Mouse (Mus musculus): ENCODE results near the gene Ceacam19. TPM values are rescaled to one million over a fixed set of nuclear protein-coding genes. Genes with fewer than 3 reads are reported as not detected.
"Not testable (repeated sequence)": the region's sequence is repeated elsewhere in the genome, so short reads cannot be mapped to it uniquely, and the experiment has no call there.

Ceacam19 gene
- polyA plus RNA-seq (2015; fragmentation: Nextera tagmentation; extraction: Ambion mirVana), result not detected in 2 replicates

DNA sequence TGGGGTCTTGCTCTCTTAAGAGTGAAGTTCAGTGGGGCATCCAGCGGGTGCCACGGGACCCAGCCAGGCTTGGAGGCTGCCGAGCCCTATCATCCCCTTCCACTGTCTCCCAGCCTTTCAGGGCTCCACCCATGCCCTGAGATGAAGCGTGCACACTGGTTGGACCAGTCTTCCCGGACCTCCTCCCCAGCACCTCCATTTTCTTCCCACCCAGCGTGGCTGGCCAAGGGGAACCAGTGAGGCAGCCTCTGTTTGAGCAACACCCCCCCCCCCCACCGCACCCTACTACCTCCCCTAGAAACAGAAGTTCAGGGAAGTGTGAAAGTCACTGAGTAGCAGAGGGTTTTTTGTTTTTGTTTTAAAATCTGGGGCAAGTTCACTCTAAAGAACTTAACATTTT lies at the start of gene Ceacam19:
Gene Ceacam19, minus strand, starts transcription at position 117 of the 400 bp plus-strand sequence.
- no peak for ATAC-seq
- H3K27ac ChIP-seq (ENCODE audit: low read length), result no peak within 1 kb of the TSS
- 63% methylated on average over 7 of the region's 7 CpGs for WGBS
- H3K36me3 ChIP-seq (ENCODE audit: control insufficient read depth, insufficient read depth, low read length), result no peaks in the 10 kb centered on the region
- H3K4me1 ChIP-seq (ENCODE audit: control insufficient read depth, insufficient read depth, low read length), result no peaks in the 10 kb centered on the region
- no peak within 1 kb of the TSS for H3K9ac ChIP-seq (ENCODE audit: low read depth, low read length)
- no peak within 1 kb of the TSS for H3K4me2 ChIP-seq (ENCODE audit: low read depth, low read length)
- no peak within 1 kb of the TSS for H3K4me3 ChIP-seq (ENCODE audit: low read length)
- H3K27me3 ChIP-seq (replicated peaks; ENCODE audit: control insufficient read depth, insufficient read depth, low read length), result no peaks in the 10 kb centered on the region
- H3K9me3 ChIP-seq (ENCODE audit: control insufficient read depth, low read length), result no peaks in the 10 kb centered on the region

DNA sequence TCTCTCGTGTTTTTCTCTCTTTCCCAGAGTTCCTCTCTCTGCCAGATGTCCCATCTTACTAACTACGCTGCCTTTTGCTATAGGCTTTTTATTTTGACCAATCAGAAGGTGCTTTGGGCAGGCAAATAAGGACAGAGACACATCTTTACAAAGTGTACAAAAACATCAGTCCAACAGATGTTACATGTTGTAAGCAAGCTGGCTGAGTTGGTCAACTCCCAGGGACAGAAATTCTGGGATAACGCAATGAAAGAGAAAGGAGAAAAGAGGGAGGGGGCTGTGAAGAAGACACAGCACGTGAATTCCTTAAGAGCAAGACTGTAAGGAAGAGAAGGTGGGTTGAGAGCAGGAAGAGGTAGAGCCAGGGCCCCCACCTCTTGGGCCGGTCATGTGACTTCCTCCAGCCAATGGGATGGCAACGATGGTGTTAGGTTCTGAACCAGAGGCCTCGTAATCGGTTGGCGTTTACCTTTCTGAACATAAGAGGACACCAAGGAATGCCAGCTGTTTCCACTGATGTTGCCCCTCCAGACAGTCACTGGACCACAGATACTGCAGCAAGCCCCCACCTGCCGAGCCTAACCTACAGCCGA lies 49.6 kb upstream of the Ceacam19 start:
- Histone ChIP-seq H3K9ac (ENCODE audit: low read depth, low read length) (no peak overlapping the region), H3K36me3 (ENCODE audit: control insufficient read depth, insufficient read depth, low read length) (no peaks in the 10 kb centered on the region), H3K27ac (ENCODE audit: low read length) (no peak overlapping the region), H3K4me3 (ENCODE audit: low read length) (no peak overlapping the region), H3K4me2 (ENCODE audit: low read depth, low read length) (no peak overlapping the region), H3K9me3 (ENCODE audit: control insufficient read depth, low read length) (no peaks in the 10 kb centered on the region), H3K27me3 (replicated peaks; ENCODE audit: control insufficient read depth, insufficient read depth, low read length) (no peaks in the 10 kb centered on the region), H3K4me1 (ENCODE audit: control insufficient read depth, insufficient read depth, low read length) (peaks cover 14% of the 10 kb centered on the region)
- ATAC-seq, result no peak
- WGBS, result 74% methylated on average over 11 of the region's 11 CpGs

DNA sequence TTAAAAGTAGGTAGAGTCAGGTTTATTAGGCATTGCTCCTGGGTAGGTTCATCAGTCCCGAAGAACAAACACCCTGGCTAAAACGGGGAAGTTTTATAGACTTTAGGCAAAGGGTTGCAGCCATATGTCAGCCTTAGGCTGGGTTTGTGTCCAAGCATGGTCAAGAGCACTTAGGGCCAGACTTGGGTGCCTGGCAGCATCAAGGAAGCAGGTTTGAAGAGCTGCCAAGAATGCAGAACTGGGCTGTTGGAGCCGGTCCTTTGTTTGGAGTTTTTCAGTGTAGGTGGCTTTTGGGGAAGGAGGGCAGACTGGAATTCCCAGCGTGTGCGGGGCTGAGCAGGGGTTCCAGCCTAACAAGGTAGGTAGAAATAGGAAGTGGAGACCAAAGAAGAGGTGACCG lies 48.2 kb upstream of the Ceacam19 start:
- no peaks in the 10 kb centered on the region for H3K9me3 ChIP-seq (ENCODE audit: control insufficient read depth, low read length)

DNA sequence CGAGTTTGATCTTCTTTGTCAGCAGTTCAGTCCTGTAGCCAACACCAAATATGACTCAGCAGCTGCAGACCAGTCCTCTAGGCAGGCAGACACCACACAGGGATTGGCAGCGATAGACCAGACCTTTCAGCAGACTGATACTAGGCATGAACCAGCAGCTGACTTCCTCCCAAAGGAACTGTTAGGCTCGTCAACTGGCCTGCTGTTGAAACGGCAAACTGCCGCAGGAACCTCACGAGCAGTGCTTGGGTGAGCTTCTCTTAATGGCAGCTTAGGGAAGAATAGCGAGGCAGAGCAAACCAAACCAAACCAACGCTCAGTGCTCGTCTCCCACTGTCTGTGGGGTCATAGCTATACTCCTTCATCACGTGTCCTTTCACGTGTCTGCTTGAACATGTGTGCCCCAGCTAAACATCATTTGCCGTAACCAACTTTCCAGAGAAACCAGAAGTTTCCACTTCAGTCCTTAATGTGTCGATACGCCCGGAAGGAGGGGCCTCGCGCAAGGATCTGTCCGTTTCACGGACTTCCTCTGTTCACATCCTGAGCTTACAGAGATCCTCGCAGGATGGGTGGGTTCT lies 47.5 kb upstream of the Ceacam19 start:
- Histone ChIP-seq H3K27ac (ENCODE audit: low read length) (peak overlapping the region; percentile 24; the same call in 1 of the 2 replicates), H3K4me2 (ENCODE audit: low read depth, low read length) (no peak overlapping the region)
- 69% methylated on average over 20 of the region's 20 CpGs for WGBS

More for the DNA sequence above, 48.2 kb upstream of the Ceacam19 start:
- ATAC-seq, result no peak
- Histone ChIP-seq H3K27ac (ENCODE audit: low read length) (0 out of 2 replicates have a peak overlapping the region, but pooled peaks have one; percentile 7), H3K4me2 (ENCODE audit: low read depth, low read length) (no peak overlapping the region), H3K4me3 (ENCODE audit: low read length) (no peak overlapping the region), H3K4me1 (ENCODE audit: control insufficient read depth, insufficient read depth, low read length) (peaks cover 15% of the 10 kb centered on the region), H3K9ac (ENCODE audit: low read depth, low read length) (no peak overlapping the region), H3K27me3 (replicated peaks; ENCODE audit: control insufficient read depth, insufficient read depth, low read length) (no peaks in the 10 kb centered on the region), H3K36me3 (ENCODE audit: control insufficient read depth, insufficient read depth, low read length) (no peaks in the 10 kb centered on the region)
- WGBS, result 68% methylated on average over 6 of the region's 6 CpGs

DNA sequence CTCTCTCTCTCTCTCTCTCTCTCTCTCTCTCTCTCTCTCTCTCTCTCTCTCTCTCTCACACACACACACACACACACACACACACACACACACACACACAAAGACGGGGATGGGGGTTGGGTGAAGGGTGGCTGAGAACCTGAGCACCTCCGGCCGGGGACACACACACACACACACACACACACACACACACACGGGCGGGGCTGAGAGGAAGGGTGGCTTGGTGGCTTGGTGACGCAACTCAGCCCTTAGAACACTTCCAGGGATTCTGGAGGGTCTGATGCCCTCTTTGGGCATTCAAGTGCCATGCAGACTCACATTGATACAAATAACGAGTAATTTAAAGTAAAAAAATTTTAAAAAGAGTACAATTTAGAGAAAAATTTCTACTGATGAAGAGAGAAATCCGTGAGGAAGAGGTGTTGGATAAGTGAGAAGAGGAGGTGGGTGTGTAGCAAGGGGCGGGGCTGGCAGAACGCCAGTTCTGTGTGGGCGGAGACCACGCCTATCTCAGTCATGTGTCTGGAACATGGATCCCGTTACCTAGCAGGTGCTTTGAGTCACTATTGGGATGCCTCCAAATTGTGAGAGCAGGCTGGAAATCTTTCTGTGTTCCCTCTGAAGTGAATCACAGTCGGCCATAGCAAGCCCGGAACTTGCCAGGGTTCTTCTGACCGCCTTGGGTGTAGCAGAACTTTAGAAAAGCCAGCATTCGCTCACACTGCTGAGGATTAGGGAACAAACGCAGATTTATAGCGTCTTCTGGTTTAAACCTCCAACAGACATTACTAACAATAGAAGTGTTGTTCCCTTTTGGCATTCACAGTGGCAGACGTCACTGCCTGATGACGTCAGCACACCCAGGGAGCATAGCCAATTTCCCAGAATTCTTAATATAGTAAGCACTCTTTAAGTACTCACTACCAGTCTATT lies 45.4 kb upstream of the Ceacam19 start:
- Histone ChIP-seq H3K9ac (ENCODE audit: low read depth, low read length) (no peak overlapping the region), H3K36me3 (ENCODE audit: control insufficient read depth, insufficient read depth, low read length) (no peaks in the 10 kb centered on the region), H3K27me3 (replicated peaks; ENCODE audit: control insufficient read depth, insufficient read depth, low read length) (no peaks in the 10 kb centered on the region), H3K27ac (ENCODE audit: low read length) (no peak overlapping the region), H3K4me3 (ENCODE audit: low read length) (peak overlapping the region; percentile 13; the same call in 1 of the 2 replicates), H3K9me3 (ENCODE audit: control insufficient read depth, low read length) (no peaks in the 10 kb centered on the region), H3K4me1 (ENCODE audit: control insufficient read depth, insufficient read depth, low read length) (peaks cover 4% of the 10 kb centered on the region; the same call in 1 of the 2 replicates), H3K4me2 (ENCODE audit: low read depth, low read length) (peak overlapping the region; percentile 37)
- WGBS, result 15% methylated on average over 21 of the region's 21 CpGs
- peak; percentile 84 for ATAC-seq

More for the DNA sequence above, 47.5 kb upstream of the Ceacam19 start:
- Histone ChIP-seq H3K27me3 (replicated peaks; ENCODE audit: control insufficient read depth, insufficient read depth, low read length) (no peaks in the 10 kb centered on the region), H3K4me1 (ENCODE audit: control insufficient read depth, insufficient read depth, low read length) (peaks cover 9% of the 10 kb centered on the region), H3K4me3 (ENCODE audit: low read length) (no peak overlapping the region), H3K36me3 (ENCODE audit: control insufficient read depth, insufficient read depth, low read length) (no peaks in the 10 kb centered on the region), H3K9ac (ENCODE audit: low read depth, low read length) (no peak overlapping the region), H3K9me3 (ENCODE audit: control insufficient read depth, low read length) (no peaks in the 10 kb centered on the region)
- ATAC-seq, result no peak

DNA sequence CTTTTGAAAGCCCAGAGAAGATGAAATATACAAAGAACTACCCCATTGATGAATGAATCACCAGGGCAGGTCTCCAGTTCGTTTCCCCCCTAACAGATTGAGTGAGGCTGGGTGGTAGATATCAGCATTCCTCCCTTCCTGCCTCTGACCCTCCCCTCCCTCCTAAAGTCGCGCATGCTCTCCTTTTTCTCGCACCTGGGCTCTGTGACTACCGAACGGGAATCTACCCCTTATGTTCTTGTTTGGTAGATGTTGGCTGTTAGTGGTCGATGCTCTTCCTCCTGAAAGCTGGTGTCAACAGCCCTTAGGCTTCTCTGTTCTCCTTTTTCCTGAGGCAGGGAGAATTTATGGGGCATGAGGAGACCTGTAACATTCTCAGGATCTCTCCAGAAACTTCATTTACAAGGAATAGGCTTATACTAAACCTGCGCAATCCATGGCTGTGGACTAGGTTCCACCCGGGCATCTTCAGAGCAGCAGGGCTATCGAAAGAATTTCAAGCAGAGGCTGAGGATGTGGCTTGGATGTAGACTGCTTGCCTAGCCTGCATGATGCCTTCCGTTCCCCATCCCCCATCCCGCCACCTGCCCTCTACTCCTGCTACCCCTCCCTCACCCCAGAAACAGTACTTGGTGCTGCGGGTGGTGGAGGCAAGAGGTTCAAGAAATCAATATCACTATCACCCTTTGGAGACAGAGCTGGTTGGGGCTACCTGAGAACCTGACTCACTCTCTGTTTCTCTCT lies 44.5 kb upstream of the Ceacam19 start:
- Histone ChIP-seq H3K9ac (ENCODE audit: low read depth, low read length) (no peak overlapping the region), H3K9me3 (ENCODE audit: control insufficient read depth, low read length) (no peaks in the 10 kb centered on the region), H3K27ac (ENCODE audit: low read length) (no peak overlapping the region), H3K4me3 (ENCODE audit: low read length) (no peak overlapping the region), H3K27me3 (replicated peaks; ENCODE audit: control insufficient read depth, insufficient read depth, low read length) (no peaks in the 10 kb centered on the region), H3K36me3 (ENCODE audit: control insufficient read depth, insufficient read depth, low read length) (no peaks in the 10 kb centered on the region), H3K4me1 (ENCODE audit: control insufficient read depth, insufficient read depth, low read length) (peaks cover 4% of the 10 kb centered on the region; the same call in 1 of the 2 replicates), H3K4me2 (ENCODE audit: low read depth, low read length) (no peak overlapping the region)
- ATAC-seq, result peak; percentile 3; the same call in 1 of the 2 replicates
- WGBS, result 18% methylated on average over 13 of the region's 13 CpGs

DNA sequence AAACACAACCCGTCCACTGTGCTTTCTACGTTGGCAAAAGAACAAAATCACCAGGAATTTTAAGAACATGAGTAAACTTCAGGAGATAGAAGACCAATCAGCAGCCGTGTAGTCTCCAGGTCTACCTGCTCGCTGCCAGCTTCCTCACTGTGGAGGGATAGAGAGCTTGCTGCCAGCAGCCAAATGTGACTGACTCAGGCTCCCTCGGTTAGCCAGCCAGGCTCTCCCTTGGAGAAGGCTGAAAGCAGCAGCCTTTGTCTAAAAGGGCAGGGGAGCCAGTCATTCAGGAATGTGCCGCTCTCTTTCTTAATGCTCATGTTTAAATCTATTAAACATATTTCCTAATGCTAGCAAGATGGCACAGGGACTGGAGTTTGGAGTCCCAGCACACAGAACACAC lies 42.7 kb upstream of the Ceacam19 start:
- not testable (repeated sequence) for H3K4me1 ChIP-seq (ENCODE audit: control insufficient read depth, insufficient read depth, low read length); H3K4me3 ChIP-seq (ENCODE audit: low read length); H3K9ac ChIP-seq (ENCODE audit: low read depth, low read length); H3K4me2 ChIP-seq (ENCODE audit: low read depth, low read length); H3K36me3 ChIP-seq (ENCODE audit: control insufficient read depth, insufficient read depth, low read length); H3K9me3 ChIP-seq (ENCODE audit: control insufficient read depth, low read length); H3K27ac ChIP-seq (ENCODE audit: low read length); H3K27me3 ChIP-seq (replicated peaks; ENCODE audit: control insufficient read depth, insufficient read depth, low read length); ATAC-seq
- WGBS, result 74% methylated on average over 6 of the region's 6 CpGs

DNA sequence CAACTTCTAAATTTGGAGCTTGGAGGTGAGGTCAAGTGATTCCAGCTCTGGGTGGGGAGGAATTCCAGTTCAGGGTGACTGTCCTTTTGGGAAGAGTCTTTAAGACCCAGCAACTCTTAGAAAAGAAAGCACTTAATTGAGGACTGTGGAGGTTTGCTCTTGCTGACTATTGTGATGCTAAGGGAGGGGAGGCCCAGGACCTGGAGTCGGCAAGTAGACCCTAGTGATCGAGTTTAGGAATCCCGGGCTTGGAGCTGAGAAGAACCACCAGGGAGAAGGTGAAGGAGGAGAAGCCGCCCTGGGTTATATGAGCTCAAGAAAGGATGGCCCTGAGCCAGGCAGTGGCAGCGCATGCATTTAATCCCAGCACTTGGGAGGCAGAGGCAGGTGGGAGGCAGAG lies 40.7 kb upstream of the Ceacam19 start:
- Histone ChIP-seq H3K27ac (ENCODE audit: low read length) (no peak overlapping the region), H3K9ac (ENCODE audit: low read depth, low read length) (no peak overlapping the region), H3K27me3 (replicated peaks; ENCODE audit: control insufficient read depth, insufficient read depth, low read length) (no peaks in the 10 kb centered on the region), H3K4me3 (ENCODE audit: low read length) (no peak overlapping the region), H3K4me1 (ENCODE audit: control insufficient read depth, insufficient read depth, low read length) (peaks cover 4% of the 10 kb centered on the region; the same call in 1 of the 2 replicates), H3K4me2 (ENCODE audit: low read depth, low read length) (no peak overlapping the region), H3K9me3 (ENCODE audit: control insufficient read depth, low read length) (no peaks in the 10 kb centered on the region), H3K36me3 (ENCODE audit: control insufficient read depth, insufficient read depth, low read length) (no peaks in the 10 kb centered on the region)
- ATAC-seq, result no peak
- WGBS, result 74% methylated on average over 5 of the region's 5 CpGs
